Mouse (Mus musculus) megakaryocyte, embryonic 14.5 days (primary cell): ENCODE data around the gene Epha2.

Experiments
- FLI1 ChIP-seq: IDR thresholded peaks from 2 replicates; pipeline ENCODE4 v1.6.1; 2012; ENCODE audit warnings: low read length, inconsistent platforms, mixed read lengths
- GATA1 ChIP-seq: IDR thresholded peaks from 3 replicates; pipeline ENCODE4 v1.6.1; 2012; ENCODE audit warnings: mixed read lengths, low read length, inconsistent platforms, borderline replicate concordance

DNA sequence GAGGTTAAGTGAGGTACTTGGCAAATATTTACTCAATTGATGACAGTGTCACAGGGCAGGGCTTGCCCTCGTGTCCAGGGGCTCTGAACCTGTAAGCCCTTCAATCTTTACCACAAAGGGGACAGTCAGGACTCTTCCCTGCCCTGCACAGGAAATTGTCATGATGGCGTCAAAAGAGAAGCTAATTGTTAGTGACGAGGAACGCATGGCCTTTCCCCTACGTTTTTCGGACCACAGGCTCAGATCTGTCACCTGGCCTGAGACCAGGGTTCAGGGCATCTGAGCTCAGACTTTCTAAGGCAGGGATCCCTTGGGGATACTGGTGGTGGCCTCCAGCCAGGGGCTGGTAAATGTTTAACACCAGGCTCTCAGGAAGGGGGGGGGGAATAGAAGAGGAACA, 19.9 kb upstream of the Epha2 start:
- TF ChIP-seq FLI1 (no peak), GATA1 (no peak)
